Mouse (Mus musculus) right cerebral cortex, postnatal 14 days (tissue): ENCODE measurements around the gene Folr1.
A peak's percentile ranks its signal among the peaks of the same experiment; 100 is the strongest.

Experiments
- DNase-seq: peaks from one replicate; pipeline ENCODE4 v3.0.0; 2022

The Folr1 gene

GRCm38 (mm10) chr7:101868241-101869162, 2.1 kb downstream of the Folr1 start:
- no peak for DNase-seq

- DNase-seq, result no peak
Measured at GRCm38 (mm10) chr7:101867482-101867881, 3.1 kb downstream of the Folr1 start.

GRCm38 (mm10) chr7:101866491-101867265, 3.9 kb downstream of the Folr1 start:
- no peak for DNase-seq

GRCm38 (mm10) chr7:101863415-101863814, 7.2 kb downstream of the Folr1 start, which contains the start of gene Anapc15:
Anapc15 (plus strand) TSS chr7:101863715.
- no peak for DNase-seq

GRCm38 (mm10) chr7:101862291-101862690, 8.3 kb downstream of the Folr1 start:
- no peak for DNase-seq

- DNase-seq, result no peak
Measured at GRCm38 (mm10) chr7:101860978-101861377, 9.6 kb downstream of the Folr1 start.

- no peak for DNase-seq
Measured at GRCm38 (mm10) chr7:101858362-101858761, 12.2 kb downstream of the Folr1 start.

GRCm38 (mm10) chr7:101857094-101857493, 13.5 kb downstream of the Folr1 start, which contains the start of gene Folr2:
Folr2 (minus strand) TSS chr7:101857194.
- DNase-seq, result no peak

- no peak for DNase-seq
Measured at GRCm38 (mm10) chr7:101853816-101854215, 16.8 kb downstream of the Folr1 start.

- no peak for DNase-seq
Measured at GRCm38 (mm10) chr7:101852846-101853245, 17.7 kb downstream of the Folr1 start.

- no peak for DNase-seq
Measured at GRCm38 (mm10) chr7:101851689-101852088, 18.9 kb downstream of the Folr1 start.

GRCm38 (mm10) chr7:101847934-101848333, 22.7 kb downstream of the Folr1 start:
- no peak for DNase-seq

GRCm38 (mm10) chr7:101844186-101844585, 26.4 kb downstream of the Folr1 start:
- no peak for DNase-seq

- DNase-seq, result peak; percentile 64
Measured at GRCm38 (mm10) chr7:101837606-101838471, 32.7 kb downstream of the Folr1 start, which contains the start of gene Inppl1. Inppl1 (minus strand) TSS chr7:101838229.

- no peak for DNase-seq
Measured at GRCm38 (mm10) chr7:101837154-101837605, 33.4 kb downstream of the Folr1 start.

GRCm38 (mm10) chr7:101836271-101837153, 34.1 kb downstream of the Folr1 start:
- peak; percentile 69 for DNase-seq

- DNase-seq, result no peak
Measured at GRCm38 (mm10) chr7:101835457-101836109, 35.0 kb downstream of the Folr1 start.

- no peak for DNase-seq
Measured at GRCm38 (mm10) chr7:101834903-101835302, 35.7 kb downstream of the Folr1 start.

GRCm38 (mm10) chr7:101833916-101834584, 36.5 kb downstream of the Folr1 start:
- DNase-seq, result no peak

GRCm38 (mm10) chr7:101833352-101833751, 37.2 kb downstream of the Folr1 start:
- no peak for DNase-seq
